Mouse (Mus musculus) midbrain, embryonic 16.5 days (tissue): ENCODE data around the gene Cpz. TPM values are rescaled to one million over a fixed set of nuclear protein-coding genes. Genes with fewer than 3 reads are reported as not detected.

Experiments used
- ATAC-seq: fragments of 200-750 bp; cut with Nextera tagmentation; 2 replicates; pipeline ENCODE4 v1.8.0; 2017; ENCODE audit warnings: moderate TSS enrichment
- H3K27ac ChIP-seq: fragments of 300-500 bp; sonication (generic); 2 replicates; pipeline ENCODE4 v1.5.1; 2014; ENCODE audit warnings: mild to moderate bottlenecking, low read length, mixed read lengths
- H3K27me3 ChIP-seq: fragments of 300-500 bp; sonication (generic); 2 replicates; pipeline ENCODE4 v1.6.1; 2014; ENCODE audit warnings: low read depth, low read length, mixed read lengths; ENCODE audit not compliant: control insufficient read depth, insufficient read depth
- H3K36me3 ChIP-seq: fragments of 300-500 bp; sonication (generic); 2 replicates; pipeline ENCODE4 v1.6.1; 2014; ENCODE audit warnings: mild to moderate bottlenecking, low read length, moderate library complexity, mixed read lengths; ENCODE audit not compliant: control insufficient read depth, insufficient read depth
- H3K4me1 ChIP-seq: fragments of 300-500 bp; sonication (generic); 2 replicates; pipeline ENCODE4 v1.6.1; 2014; ENCODE audit warnings: mild to moderate bottlenecking, low read length, mixed read lengths; ENCODE audit not compliant: control insufficient read depth, insufficient read depth
- H3K4me2 ChIP-seq: fragments of 300-500 bp; sonication (generic); 2 replicates; pipeline ENCODE4 v1.6.1; 2014; ENCODE audit warnings: mild to moderate bottlenecking, low read length, mixed read lengths
- H3K4me3 ChIP-seq: fragments of 300-500 bp; sonication (generic); 2 replicates; pipeline ENCODE4 v1.5.1; 2014; ENCODE audit warnings: low read depth, mild to moderate bottlenecking, low read length, moderate library complexity, mixed read lengths
- H3K9ac ChIP-seq: fragments of 300-500 bp; sonication (generic); 2 replicates; pipeline ENCODE4 v1.6.1; 2014; ENCODE audit warnings: low read depth, low read length, mixed read lengths
- H3K9me3 ChIP-seq: fragments of 300-500 bp; sonication (generic); replicated peaks from 2 replicates; pipeline ENCODE4 v1.6.1; 2014; ENCODE audit warnings: mild to moderate bottlenecking, low read length, mixed read lengths; ENCODE audit not compliant: control insufficient read depth, poor library complexity, severe bottlenecking
- WGBS: fragments of 180-500 bp; shearing (Covaris S2); extraction: QIAGEN DNeasy Blood & Tissue Kit; methylation state at CpG from one replicate; pipeline ENCODE4 v1.1.7; 2014; 5-methylcytosine and 5-hydroxymethylcytosine counted together
- polyA plus RNA-seq: library from polyadenylated mRNA; unstranded; fragments of >200 nt; fragmentation: Nextera tagmentation; extraction: Ambion mirVana; gene quantifications from 2 replicates; pipeline ENCODE4 v1.2.1, GENCODE M21; 2015

Gene Cpz
- 0.75 and 1.5 TPM in 2 replicates for polyA plus RNA-seq

DNA sequence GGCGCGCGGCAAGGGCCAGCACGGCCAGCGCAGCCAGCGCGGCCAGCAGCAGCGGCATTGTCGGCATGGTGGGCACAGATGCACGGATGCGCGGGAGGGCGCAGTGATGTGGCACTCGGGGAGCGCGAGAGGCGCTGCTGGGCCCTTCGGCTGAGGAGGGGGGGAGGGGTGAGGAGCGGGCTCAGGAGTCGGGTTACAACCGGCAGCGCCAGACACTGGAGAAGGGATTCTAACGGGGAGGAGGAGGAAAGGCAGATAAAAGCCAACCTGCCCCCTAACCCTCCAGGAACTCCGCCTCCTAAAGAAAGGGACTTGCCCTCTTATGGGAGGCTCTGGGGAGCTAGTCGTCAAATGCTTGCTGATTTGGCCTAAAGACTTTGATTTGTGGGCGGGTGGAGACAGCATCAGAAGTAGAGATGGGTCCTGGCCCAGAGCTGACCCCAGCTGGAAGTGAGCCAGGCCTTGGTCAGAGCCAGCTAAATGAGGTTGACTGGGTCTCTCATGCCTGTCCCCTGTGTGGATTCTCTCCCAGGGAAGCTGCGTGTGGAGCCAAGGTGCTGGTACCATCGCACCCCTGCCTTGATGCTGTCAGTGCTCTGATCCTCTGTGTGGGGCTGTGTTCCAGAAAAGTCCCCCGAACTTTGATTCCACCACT, at the start of gene Cpz:
Gene Cpz, minus strand, starts transcription at position 230 of the 655 bp plus-strand sequence.
- 3% methylated on average over 29 of the region's 29 CpGs for WGBS
- peaks cover 8% of the 10 kb centered on the region for H3K4me1 ChIP-seq

DNA sequence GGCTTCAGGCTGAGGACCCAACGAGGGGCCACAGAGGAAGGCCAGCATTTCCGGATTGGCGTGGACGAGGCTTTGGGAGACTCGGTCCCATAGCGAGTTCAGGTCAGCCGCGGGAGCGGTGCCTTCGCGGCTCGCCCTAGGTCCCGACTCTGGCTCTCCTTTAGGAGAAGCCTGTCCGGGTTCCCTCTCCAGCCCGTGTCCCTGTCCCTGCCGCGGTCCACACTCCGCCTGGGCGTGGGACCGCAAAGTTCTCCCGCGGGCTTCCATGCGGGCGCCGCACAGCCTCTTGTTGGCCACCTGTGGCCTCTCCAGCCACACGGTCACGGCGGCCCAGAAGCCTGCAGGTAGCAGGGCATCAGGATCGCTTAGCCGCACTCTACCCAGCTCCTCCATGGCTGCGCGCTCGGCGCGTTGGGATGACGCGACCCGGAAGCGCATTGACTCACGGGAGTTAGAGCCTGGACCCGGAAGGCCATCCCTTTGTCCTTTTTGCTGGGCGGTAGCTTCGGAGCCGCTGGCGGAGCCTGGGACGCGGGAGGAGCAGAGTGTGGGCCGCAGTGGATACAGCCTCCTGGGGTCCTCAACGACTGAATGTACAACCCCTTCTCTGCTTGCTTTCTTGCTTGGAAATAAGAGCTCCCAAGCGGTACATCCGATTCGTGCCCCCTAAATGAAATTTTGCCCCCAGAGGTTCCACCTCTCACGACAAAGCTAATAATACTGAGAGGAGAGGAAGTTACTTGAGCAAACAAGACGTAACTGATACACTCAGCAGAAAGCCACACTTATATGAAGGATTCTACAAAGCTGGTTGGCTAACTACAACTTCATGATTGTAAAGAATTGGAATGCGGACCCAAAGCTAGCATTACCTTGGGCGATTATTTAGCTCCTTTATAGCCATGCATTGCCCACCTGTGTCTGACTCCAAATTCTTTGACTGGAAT, 49.4 kb upstream of the Cpz start, which contains the start of gene Trmt44:
Gene Trmt44, minus strand, starts transcription at position 418 of the 947 bp plus-strand sequence.
- peaks cover 7% of the 10 kb centered on the region for H3K27me3 ChIP-seq
- peak within 1 kb of the TSS; percentile 80 for H3K9ac ChIP-seq
- H3K4me2 ChIP-seq: peak within 1 kb of the TSS; percentile 88
- H3K4me1 ChIP-seq: peaks cover 10% of the 10 kb centered on the region
- peak within 1 kb of the TSS; percentile 85 for H3K27ac ChIP-seq
- peaks cover 12% of the 10 kb centered on the region for H3K36me3 ChIP-seq
- H3K9me3 ChIP-seq: no peaks in the 10 kb centered on the region
- peak within 1 kb of the TSS; percentile 79 for H3K4me3 ChIP-seq
- 3% methylated on average over 56 of the region's 56 CpGs for WGBS
- ATAC-seq: peak; percentile 97

More for the DNA sequence above, at the start of gene Cpz:
- Histone ChIP-seq H3K36me3 (no peaks in the 10 kb centered on the region), H3K4me2 (peak within 1 kb of the TSS; percentile 49), H3K9ac (peak within 1 kb of the TSS; percentile 51), H3K9me3 (no peaks in the 10 kb centered on the region), H3K27me3 (peaks cover 28% of the 10 kb centered on the region), H3K27ac (no peak within 1 kb of the TSS), H3K4me3 (peak within 1 kb of the TSS; percentile 24)
- peak; percentile 61; the same call in 1 of the 2 replicates for ATAC-seq

DNA sequence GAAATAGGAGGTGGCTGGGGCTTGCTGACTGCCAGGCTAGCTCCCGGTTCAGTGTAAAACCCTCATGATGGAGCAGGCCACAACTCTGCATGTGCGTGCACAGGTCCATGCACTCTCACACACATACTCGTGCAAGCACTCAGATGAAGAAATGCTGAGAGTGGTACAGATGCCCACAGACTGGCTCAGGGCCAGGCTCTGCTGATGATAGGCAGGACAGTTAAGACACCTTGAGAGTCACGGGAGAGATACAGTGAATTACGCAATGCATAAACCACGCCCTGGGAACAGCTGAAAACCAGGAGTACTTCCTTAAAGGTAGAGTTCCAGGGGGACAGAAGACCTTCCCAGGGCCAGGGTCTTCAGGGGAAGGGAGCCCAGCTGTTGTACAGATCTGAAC, 46.0 kb upstream of the Cpz start:
- Histone ChIP-seq H3K9me3 (no peaks in the 10 kb centered on the region), H3K4me2 (no peak overlapping the region), H3K36me3 (peaks cover 21% of the 10 kb centered on the region), H3K27ac (no peak overlapping the region), H3K27me3 (no peaks in the 10 kb centered on the region), H3K4me1 (peaks cover 10% of the 10 kb centered on the region), H3K4me3 (no peak overlapping the region), H3K9ac (no peak overlapping the region)
- no peak for ATAC-seq
- WGBS: 97% methylated on average over 6 of the region's 6 CpGs

DNA sequence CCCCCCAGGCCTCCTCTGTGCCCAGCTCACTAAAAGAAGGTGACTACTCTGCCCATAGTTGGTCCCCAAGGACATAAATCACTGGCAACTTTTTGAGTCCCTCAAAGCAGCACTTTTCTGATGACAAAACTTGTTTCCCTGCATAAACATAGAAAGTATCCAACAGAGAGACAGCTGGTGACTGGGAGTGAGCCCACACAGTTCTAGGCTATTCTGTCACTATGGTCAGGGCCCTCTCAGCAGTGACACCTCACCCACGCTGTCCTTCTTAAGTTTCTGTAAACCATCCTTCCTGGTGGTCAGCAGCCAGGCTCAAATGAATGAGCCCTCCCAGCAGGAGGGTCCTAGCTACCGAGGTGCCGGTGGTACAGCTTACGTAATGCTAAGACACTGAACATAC, 41.1 kb upstream of the Cpz start:
- 84% methylated on average over 4 of the region's 4 CpGs for WGBS
- Histone ChIP-seq H3K27me3 (no peaks in the 10 kb centered on the region), H3K4me3 (no peak overlapping the region), H3K4me2 (no peak overlapping the region), H3K9ac (no peak overlapping the region), H3K36me3 (peaks cover 37% of the 10 kb centered on the region), H3K4me1 (no peaks in the 10 kb centered on the region), H3K9me3 (no peaks in the 10 kb centered on the region), H3K27ac (no peak overlapping the region)
- no peak for ATAC-seq

DNA sequence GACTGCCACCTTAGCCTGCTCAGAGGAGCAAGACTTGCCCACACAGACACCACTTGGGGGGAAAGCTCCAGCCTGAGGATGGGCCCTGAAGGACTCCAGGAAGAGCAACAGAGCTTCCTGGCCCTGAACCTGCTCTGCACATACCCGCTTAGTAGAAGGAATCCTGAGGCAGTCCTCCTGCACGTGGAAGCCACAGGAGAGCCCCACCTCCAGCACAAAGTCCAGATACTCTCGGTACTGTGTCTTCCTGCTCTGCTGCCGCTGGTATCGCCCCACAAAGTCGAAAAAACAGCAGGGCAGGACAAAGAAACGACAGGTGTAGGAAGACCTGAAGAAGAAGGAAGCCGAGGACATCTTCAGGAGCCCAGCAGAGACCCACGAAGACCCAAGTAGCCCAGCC, 39.7 kb upstream of the Cpz start:
- 94% methylated on average over 9 of the region's 9 CpGs for WGBS
- ATAC-seq: no peak
- no peak overlapping the region for H3K4me2 ChIP-seq
- H3K27ac ChIP-seq: no peak overlapping the region
- H3K9ac ChIP-seq: no peak overlapping the region
- no peak overlapping the region for H3K4me3 ChIP-seq
- H3K4me1 ChIP-seq: no peaks in the 10 kb centered on the region
- peaks cover 37% of the 10 kb centered on the region for H3K36me3 ChIP-seq
- no peaks in the 10 kb centered on the region for H3K9me3 ChIP-seq
- H3K27me3 ChIP-seq: no peaks in the 10 kb centered on the region

DNA sequence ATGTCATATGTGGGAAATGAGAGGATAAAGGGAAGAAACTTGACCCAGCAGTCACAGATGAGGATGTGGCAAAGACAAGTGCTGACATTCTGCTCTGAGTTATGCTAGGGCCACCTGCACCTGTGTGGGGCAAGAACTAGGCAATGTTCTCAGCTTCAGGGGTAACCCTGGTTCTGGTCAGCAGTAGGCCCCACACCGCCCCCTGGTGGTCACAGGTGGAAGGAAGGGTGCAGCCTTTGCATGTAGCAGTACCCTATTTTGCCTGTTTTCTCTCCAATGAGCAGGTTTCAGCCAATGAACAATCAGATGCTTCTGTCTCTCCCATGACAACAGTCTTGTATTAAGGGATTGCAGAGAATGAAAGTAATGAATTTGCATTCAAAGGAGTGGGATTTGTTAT, 38.0 kb upstream of the Cpz start:
- no peaks in the 10 kb centered on the region for H3K27me3 ChIP-seq
- no peak for ATAC-seq
- H3K9me3 ChIP-seq: no peaks in the 10 kb centered on the region
- H3K4me1 ChIP-seq: no peaks in the 10 kb centered on the region
- WGBS: 0% methylated on average over 1 of the region's 1 CpGs
- no peak overlapping the region for H3K4me2 ChIP-seq
- H3K4me3 ChIP-seq: no peak overlapping the region
- H3K27ac ChIP-seq: no peak overlapping the region
- no peak overlapping the region for H3K9ac ChIP-seq
- H3K36me3 ChIP-seq: peaks cover 30% of the 10 kb centered on the region

DNA sequence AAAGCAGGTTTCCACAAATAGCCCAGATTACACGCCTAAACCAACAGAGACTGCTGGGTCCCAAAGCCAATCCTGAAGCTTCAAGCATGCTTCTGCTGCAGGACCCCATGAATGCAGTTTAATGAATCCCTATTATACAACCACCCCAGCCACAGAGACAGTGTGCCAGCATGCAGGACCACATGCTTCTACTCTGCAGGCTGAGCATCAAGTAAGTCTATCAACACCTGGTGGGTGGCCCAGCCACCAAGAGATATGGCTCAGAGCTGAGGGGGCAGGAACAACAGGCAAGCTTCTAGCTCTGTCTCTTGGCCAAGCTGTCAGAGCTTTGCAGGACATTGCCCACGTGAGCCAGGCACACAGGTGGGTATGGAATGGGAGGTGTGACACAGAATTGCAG, 37.1 kb upstream of the Cpz start:
- H3K36me3 ChIP-seq: peaks cover 29% of the 10 kb centered on the region
- no peak overlapping the region for H3K4me2 ChIP-seq
- H3K9me3 ChIP-seq: no peaks in the 10 kb centered on the region
- 96% methylated on average over 2 of the region's 2 CpGs for WGBS
- no peak overlapping the region for H3K27ac ChIP-seq
- no peak overlapping the region for H3K4me3 ChIP-seq
- no peak for ATAC-seq
- H3K9ac ChIP-seq: no peak overlapping the region
- no peaks in the 10 kb centered on the region for H3K27me3 ChIP-seq
- H3K4me1 ChIP-seq: no peaks in the 10 kb centered on the region

DNA sequence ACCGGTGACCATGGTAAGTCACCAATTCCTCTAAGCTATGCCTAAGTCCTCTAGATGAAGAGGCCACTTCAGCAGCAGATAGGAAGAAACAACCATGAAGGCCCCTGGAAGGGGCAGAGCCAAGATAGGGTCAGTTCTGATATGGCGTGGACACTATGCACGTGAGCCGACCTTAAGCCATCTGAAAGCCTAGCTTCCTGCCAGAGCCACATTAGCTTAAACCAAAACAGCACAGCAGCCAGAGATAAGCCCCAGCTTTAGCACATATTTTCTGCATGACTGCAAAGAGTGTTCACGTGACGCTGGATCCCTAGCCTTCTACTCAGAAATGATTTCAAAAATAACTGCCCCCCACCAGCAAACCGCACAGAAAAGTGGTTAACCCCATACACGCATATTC, 33.9 kb upstream of the Cpz start:
- H3K9me3 ChIP-seq: no peaks in the 10 kb centered on the region
- no peak overlapping the region for H3K9ac ChIP-seq
- ATAC-seq: no peak
- no peak overlapping the region for H3K4me3 ChIP-seq
- no peak overlapping the region for H3K27ac ChIP-seq
- WGBS: 79% methylated on average over 8 of the region's 8 CpGs
- no peaks in the 10 kb centered on the region for H3K27me3 ChIP-seq
- H3K36me3 ChIP-seq: peaks cover 30% of the 10 kb centered on the region
- no peaks in the 10 kb centered on the region for H3K4me1 ChIP-seq
- H3K4me2 ChIP-seq: no peak overlapping the region
